ENCODE assay signal across 7 mouse cellular contexts in genomic region chr8:94871108-94871894, GRCm38 (mm10). TPM values are rescaled to one million over a fixed set of nuclear protein-coding genes. Genes with fewer than 3 reads are reported as not detected.
DNase-seq lines count a peak whose midpoint lies in the region; ATAC-seq lines count a peak whose summit lies in the region.

No protein-coding gene starts in this region.

- H3K36me3 ChIP-seq in hindbrain, embryonic 16.5 days (ENCODE audit: control insufficient read depth, insufficient read depth, low read length) = peaks cover 10% of the 10 kb centered on the region

- WGBS in hindbrain, embryonic 16.5 days = 4% methylated on average over 7 of the region's 7 CpGs

- peak overlapping the region; percentile 54 for H3K4me2 ChIP-seq in hindbrain, embryonic 16.5 days (ENCODE audit: low read length)

- no peaks in the 10 kb centered on the region for H3K9me3 ChIP-seq in hindbrain, embryonic 16.5 days (ENCODE audit: control insufficient read depth, low read length)

- H3K27ac ChIP-seq in hindbrain, embryonic 16.5 days (ENCODE audit: low read depth, low read length) = peak overlapping the region; percentile 83

- peak; percentile 80 for ATAC-seq in hindbrain, embryonic 16.5 days

- H3K9ac ChIP-seq in hindbrain, embryonic 16.5 days (ENCODE audit: low read depth, low read length) = peak overlapping the region; percentile 81

- peak; percentile 48 for DNase-seq in ZHBTc4 (ENCODE audit: low read depth, low spot score)
- peak; percentile 85 to 88 for DNase-seq in cerebellum, postnatal 10 days
- peak; percentile 61 for DNase-seq in gastrocnemius, adult 18-20 months (ENCODE audit: low spot score)
- peak; percentile 49 to 64 for DNase-seq in left cerebral cortex, adult 18-20 months (ENCODE audit: low spot score in 2 of 2)
- peak; percentile 81 for DNase-seq in lung, postnatal 36 days
- peak; percentile 77 for DNase-seq in right cerebral cortex, postnatal 25 days

- peak overlapping the region; percentile 73 for H3K4me3 ChIP-seq in hindbrain, embryonic 16.5 days (ENCODE audit: low read length)

- H3K27me3 ChIP-seq in hindbrain, embryonic 16.5 days (replicated peaks; ENCODE audit: control insufficient read depth, insufficient read depth, low read length) = peaks cover 10% of the 10 kb centered on the region

- H3K4me1 ChIP-seq in hindbrain, embryonic 16.5 days (ENCODE audit: control insufficient read depth, insufficient read depth, low read depth, low read length) = peaks cover 56% of the 10 kb centered on the region

RNA-seq across cellular contexts. Expression of gene Dok4, which starts 4.8 kb away (rescaled TPM):
- 1 to 10 TPM; 3.3 to 7.2 TPM for total RNA-seq in gastrocnemius, adult 18-20 months (2021)
- polyA plus RNA-seq in hindbrain, embryonic 16.5 days (2015; fragmentation: Nextera tagmentation; extraction: Ambion mirVana) = 91.1 and 95.5 TPM in 2 replicates
- 10 to 100 TPM; 18.6 to 20.9 TPM for total RNA-seq in left cerebral cortex, adult 18-20 months (2021)

RNA-seq across cellular contexts. Expression of gene Polr2c, which starts 14.1 kb away (rescaled TPM):
- total RNA-seq in gastrocnemius, adult 18-20 months (2021) = 10 to 100 TPM; 48.9 to 56.7 TPM
- 109 and 119 TPM in 2 replicates for polyA plus RNA-seq in hindbrain, embryonic 16.5 days (2015; fragmentation: Nextera tagmentation; extraction: Ambion mirVana)
- 10 to 100 TPM; 74.5 to 75.7 TPM for total RNA-seq in left cerebral cortex, adult 18-20 months (2021)

RNA-seq across cellular contexts. Expression of gene Ciapin1, which starts 33.1 kb away (rescaled TPM):
- total RNA-seq in gastrocnemius, adult 18-20 months (2021) = 10 to 100 TPM; 30.8 to 38.8 TPM
- 190 and 191 TPM in 2 replicates for polyA plus RNA-seq in hindbrain, embryonic 16.5 days (2015; fragmentation: Nextera tagmentation; extraction: Ambion mirVana)
- 10 to 100 TPM; 72.3 to 75.6 TPM for total RNA-seq in left cerebral cortex, adult 18-20 months (2021)

RNA-seq across cellular contexts. Expression of gene Coq9, which starts 33.2 kb away (rescaled TPM):
- total RNA-seq in gastrocnemius, adult 18-20 months (2021) = 100 to 1,000 TPM; 392 to 399 TPM
- 67.7 and 69.8 TPM in 2 replicates for polyA plus RNA-seq in hindbrain, embryonic 16.5 days (2015; fragmentation: Nextera tagmentation; extraction: Ambion mirVana)
- 10 to 100 TPM; 76.6 to 90.5 TPM for total RNA-seq in left cerebral cortex, adult 18-20 months (2021)

RNA-seq across cellular contexts. Expression of gene Ccdc102a, which starts 46.6 kb away (rescaled TPM):
- total RNA-seq in gastrocnemius, adult 18-20 months (2021) = 1 to 10 TPM; 2.5 to 5.3 TPM
- 5.7 and 6.9 TPM in 2 replicates for polyA plus RNA-seq in hindbrain, embryonic 16.5 days (2015; fragmentation: Nextera tagmentation; extraction: Ambion mirVana)
- 1 to 10 TPM; 1.5 to 1.9 TPM for total RNA-seq in left cerebral cortex, adult 18-20 months (2021)

Comparison
In these comparisons a context has a peak if more than half of its experiments do, and no peak if none do; other contexts are left out.
1. Peak in every context shown above with its lines: DNase-seq, ATAC-seq, H3K4me3 ChIP-seq and H3K27ac ChIP-seq.